Mouse (Mus musculus) 3134 (cell line): ENCODE data around the gene Aym1.

Experiments used
- DNase-seq: peaks from one replicate; pipeline ENCODE4 v3.0.0-alpha.2; 2011; ENCODE audit warnings: low spot score; ENCODE audit not compliant: insufficient read length; ENCODE audit errors: extremely low read depth

The Aym1 gene

GRCm38 (mm10) chr5:113397443-113398317 lies 40.6 kb downstream of the Aym1 start:
- no peak for DNase-seq

GRCm38 (mm10) chr5:113402702-113403101 lies 45.6 kb downstream of the Aym1 start:
- no peak for DNase-seq

GRCm38 (mm10) chr5:113407346-113407745 lies 50.3 kb downstream of the Aym1 start:
- no peak for DNase-seq
